Mouse (Mus musculus) layer of hippocampus, adult 18-20 months (tissue): ENCODE data around the gene Dag1. TPM values are rescaled to one million over a fixed set of nuclear protein-coding genes. Genes with fewer than 3 reads are reported as not detected.
"Not testable (repeated sequence)": the region's sequence is repeated elsewhere in the genome, so short reads cannot be mapped to it uniquely, and the experiment has no call there.

ENCODE experiments used
- DNase-seq, 2 experiments: peaks; one replicate each; pipeline ENCODE4 v3.0.0; 2022; ENCODE audit warnings: low spot score in 2 of 2
- long read RNA-seq: library from polyadenylated mRNA; stranded (forward); transcript quantifications from one replicate; pipeline ENCODE4 v2.0.0, GENCODE M21; 2021
- total RNA-seq, 2 experiments: library from RNA; stranded (reverse); gene quantifications; 2 replicates each; pipeline ENCODE4 v1.2.3; 2021

Dag1 gene
- 10 to 100 TPM; 73.4 to 75.4 TPM for total RNA-seq
- long read RNA-seq, full-length matches to known transcripts = 36 of 55 reads
- long read RNA-seq, partial matches to known transcripts = 0 of 55 reads
- long read RNA-seq, other reads (novel, unspliced or antisense) = 19 of 55 reads

DNA sequence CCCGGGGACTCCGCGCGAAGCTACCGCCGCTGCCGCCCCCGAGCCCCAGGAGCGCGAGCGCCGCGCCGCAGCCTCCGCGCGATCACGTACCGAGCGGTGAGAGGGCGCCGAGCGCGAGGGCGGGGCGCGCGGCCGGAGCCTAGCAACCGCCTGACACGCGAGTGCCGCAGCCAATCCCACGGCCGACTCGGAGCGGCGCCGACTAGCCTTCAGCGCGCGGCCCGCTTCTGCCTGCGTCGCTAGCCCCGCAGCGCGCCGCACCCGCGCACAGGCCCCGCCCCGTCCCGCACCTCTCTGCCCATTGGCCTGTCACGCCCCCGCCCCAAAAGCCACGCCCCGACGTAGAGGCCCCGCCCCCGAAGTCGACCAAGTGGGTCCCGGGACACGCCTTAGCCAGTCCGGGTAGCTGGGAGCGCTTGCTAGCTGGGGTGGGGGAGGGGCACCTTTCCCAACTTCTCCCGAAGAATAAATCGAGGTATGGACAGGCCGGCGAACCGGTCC is at the start of gene Dag1:
Gene Dag1, minus strand, starts transcription at position 269 of the 501 bp plus-strand sequence.
- peak; percentile 98 for DNase-seq

DNA sequence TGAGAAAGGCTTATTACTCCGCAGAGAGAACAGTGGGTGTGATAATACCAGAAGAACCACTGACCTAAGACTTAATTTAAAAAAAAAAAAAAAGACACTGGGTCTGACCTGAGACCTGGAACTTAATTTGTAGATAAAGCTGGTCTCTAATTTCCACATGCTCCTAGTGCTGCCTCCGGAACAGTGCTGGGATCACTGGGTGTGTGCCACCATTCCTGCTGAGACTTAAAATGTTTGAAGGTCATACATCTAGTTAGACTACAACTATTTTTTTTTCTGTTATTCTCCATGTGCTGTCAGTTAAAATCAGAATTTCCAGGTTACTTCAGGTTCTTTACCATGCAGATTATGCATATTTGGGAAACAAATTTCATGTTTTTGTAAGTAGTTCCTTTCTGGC is 44.4 kb upstream of the Dag1 start:
- DNase-seq = no peak

GRCm38 (mm10) chr9:108307021-108307807 is 43.5 kb upstream of the Dag1 start:
- DNase-seq = no peak

GRCm38 (mm10) chr9:108306571-108306980 is 42.8 kb upstream of the Dag1 start:
- DNase-seq = peak in 1 of 2 experiments; percentile 58

GRCm38 (mm10) chr9:108305629-108306520 is 42.1 kb upstream of the Dag1 start, which contains the start of the genes Rhoa and Tcta:
Rhoa (plus strand) TSS chr9:108306129.
Tcta (minus strand) TSS chr9:108306160.
- peak; percentile 99 to 100 for DNase-seq

DNA sequence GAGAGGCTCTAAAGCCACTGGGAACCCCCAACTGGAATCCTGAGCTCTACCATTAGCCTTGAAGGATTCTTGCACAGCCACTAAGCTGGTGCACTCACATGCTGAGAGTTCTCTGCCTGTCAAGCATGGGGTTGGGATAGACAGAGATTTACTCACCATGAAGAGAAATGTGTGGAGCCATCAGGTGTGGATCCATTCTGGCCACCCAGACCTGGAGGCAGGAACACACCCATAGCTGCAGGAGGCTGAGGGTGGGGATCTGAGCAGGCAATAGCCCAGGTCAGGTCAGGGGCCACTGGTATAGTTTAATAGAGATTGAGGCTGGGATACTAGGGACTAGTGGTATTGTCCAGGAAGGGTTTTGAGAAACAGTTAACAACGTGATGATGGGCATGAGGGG is 41.4 kb upstream of the Dag1 start:
- DNase-seq = no peak

DNA sequence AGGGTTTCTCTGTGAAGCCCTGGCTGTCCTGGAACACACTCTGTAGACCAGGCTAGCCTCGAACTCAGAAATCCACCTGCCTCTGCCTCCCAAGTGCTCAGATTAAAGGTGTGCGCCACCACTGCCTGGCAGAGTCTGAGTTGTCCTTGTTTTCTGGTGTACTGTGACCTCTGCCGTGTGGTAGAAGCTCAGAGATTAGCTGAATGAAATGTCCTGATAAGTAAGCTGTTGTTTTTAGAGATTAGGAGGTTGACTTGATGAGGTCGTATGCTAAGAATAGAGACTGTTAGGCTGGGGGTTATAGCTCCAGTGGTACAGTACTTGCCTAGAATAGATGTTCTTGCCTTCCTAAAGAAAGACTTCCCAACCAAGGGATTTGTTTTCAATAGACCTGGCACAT is 41.0 kb upstream of the Dag1 start:
- no peak for DNase-seq

DNA sequence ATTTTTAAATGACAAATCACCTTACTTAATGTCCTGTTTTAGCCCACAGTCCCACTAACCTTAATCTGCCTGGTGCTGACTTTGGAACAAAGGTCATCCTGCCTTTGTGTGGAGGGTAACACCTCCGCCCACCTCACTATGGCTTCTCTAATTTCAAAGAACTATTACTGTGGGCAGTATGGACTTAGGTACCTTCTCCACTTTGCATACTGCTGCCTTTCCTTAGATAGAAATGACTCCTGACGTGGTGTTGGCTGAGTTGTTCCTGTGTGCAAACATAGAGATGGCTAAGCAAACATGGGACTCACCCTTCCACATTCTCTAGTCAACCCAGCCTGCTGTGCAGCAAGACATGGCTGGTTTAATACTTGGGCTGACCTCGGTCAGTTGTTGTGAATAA is 38.1 kb upstream of the Dag1 start:
- DNase-seq = no peak

GRCm38 (mm10) chr9:108296453-108297355 is 32.9 kb upstream of the Dag1 start, which contains the start of gene Amt:
Amt (plus strand) TSS chr9:108296853.
- no peak for DNase-seq

DNA sequence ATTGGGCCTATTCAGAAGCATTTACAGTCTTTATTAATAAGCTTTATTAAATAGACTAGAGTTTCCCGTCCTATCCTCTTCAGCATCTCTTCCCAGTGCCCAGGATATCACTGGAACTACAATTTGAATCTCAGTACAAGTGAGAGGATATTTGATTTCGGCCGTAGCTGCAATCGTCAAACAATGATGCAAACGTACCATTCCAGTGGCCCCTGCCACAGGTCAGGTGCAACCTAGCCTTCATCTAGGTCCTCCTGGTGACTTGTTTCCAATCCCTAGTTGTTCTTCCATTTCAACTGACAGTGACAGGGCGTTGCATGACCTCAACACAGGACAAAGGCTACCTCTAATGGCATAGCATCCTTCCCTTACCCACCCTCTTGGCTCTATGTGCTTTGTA is 27.0 kb upstream of the Dag1 start:
- DNase-seq = no peak

DNA sequence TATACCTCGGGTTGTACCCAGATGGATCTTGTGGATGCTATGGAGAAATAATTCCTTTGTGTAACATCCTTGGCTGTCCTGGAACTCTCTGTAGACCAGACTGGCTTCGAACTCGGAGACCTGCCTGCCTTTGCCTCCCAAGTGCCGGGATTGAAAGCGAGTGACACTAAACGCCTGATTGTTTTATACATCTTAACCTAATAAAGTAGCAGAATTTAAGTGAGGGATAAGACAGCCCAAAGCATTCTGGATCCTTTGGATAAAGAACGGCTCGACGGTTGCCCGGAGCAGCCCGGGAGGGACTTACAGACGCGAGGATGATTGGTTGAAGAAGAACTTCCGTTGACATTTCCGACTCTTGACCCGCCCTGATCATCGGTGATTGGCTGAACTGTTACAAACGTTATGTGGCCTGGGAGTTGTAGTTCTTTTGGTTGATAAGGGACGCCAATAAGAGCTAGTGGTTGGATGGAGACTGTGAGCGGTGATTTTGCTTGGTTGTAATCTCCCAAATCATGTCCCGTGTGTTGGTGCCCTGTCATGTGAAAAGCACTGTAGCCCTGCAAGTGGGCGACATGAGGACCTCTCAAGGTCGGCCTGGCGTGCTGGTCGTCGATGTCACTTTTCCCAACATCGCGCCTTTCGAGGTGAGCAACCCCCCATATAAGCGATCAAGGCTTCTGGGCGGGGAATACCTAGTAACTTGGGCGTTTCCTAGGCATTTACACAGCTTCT is 26.4 kb upstream of the Dag1 start, which contains the start of gene Nicn1:
Gene Nicn1, plus strand, starts transcription at position 414 of the 735 bp plus-strand sequence.
- peak; percentile 91 to 98 for DNase-seq

DNA sequence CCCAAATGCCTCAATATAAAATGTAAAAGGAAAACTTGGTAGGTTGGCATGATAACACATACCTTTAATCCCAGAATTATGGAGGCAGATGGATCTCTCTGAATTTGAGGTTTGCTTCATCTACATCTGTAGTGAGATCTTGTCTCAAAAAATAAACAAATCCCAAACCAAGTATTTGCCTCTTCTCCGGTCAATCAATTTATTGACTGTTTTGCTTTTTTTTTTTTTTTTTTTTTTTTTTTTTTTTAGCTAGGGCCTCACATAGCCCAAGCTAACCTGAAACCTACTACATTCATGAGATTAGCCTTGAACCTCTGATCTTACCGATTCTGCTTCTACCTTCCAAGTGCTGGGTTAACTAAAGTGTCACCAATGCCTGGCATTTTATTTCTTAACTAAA is 25.6 kb upstream of the Dag1 start:
- no peak for DNase-seq

DNA sequence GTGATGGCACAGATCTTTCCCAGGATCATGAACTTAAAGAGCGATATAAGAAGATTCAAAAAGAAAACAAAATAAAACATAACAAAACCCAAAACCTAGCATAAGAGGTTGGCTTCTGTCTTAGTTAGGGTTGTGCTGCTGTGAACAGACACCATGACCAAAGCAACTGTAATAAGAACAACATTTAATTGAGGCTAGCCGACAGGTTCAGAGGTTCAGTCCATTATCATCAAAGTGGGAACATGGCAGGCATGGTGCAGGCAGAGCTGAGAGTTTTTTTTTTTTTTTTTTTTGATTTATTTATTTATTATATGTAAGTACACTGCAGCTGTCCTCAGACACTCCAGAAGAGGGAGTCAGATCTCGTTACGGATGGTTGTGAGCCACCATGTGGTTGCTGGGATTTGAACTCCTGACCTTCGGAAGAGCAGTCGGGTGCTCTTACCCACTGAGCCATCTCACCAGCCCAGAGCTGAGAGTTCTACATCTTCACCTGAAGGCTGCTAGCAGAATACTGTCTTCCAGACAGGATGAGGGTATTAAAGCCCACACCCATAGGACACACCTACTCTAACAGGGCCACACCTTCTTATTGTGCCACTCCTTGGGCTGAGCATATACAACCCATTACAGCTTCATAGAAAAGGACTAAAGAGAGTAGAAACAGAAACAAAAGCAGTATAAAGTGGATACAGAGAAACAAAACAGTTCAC is 23.9 kb upstream of the Dag1 start:
- not testable (repeated sequence) for DNase-seq

DNA sequence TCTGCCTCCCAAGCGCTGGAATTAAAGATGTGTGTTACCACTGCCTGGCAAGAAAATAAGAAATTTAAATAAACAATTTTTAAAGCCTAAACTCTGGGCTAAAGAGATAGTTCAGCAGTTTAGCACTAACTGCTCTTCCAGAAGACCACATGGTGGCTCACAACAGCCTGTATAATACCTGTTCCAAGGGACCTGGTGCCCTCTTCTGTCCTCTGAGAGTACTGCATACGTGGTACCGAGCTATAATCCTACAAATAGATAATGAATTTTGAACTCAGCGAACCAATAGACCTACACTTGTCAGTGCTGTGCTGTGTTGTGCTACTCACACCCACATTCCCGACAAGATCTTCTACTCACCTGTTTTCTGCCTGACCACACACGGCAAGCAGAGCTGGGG is 20.7 kb upstream of the Dag1 start:
- DNase-seq = peak in 1 of 2 experiments; percentile 81

DNA sequence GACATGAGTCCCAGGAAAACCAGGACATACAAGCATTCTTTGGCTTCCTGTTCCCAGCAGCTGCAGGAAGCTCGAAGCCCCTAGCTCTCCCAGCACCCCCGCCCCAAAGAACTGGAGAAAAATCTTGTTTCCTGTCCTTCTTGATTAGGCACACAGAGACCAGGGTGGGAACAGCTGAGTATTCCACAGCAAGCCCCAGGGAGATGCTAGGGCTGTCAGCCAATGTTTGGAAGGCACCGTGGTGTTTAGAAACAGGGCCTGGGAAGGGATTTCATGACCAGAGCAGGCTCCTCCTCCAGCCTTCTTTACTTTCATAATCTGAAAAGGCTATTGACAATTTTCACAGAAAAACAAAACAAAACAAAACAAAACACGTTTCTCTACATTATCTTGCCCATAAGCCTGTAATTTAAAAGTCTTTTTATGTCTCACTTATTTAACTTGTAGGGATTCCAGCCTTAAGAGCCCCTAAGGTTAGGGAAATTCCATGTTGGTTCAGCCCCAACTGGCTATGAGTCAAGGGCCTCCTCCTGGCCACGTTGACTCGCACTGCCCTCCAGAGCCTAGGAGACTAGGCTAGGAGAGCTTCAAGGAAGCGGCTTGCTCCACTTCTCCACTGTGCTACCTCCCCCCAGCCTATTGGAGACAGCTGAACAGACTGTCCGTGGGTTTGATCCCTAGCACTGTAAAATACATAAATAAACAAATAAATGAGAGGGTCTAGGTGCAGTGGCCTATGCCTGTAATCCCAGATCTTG is 16.5 kb upstream of the Dag1 start:
- no peak for DNase-seq

GRCm38 (mm10) chr9:108278697-108279450 is 15.1 kb upstream of the Dag1 start:
- DNase-seq = no peak

- DNase-seq = no peak
Observed at GRCm38 (mm10) chr9:108275331-108275659, 11.5 kb upstream of the Dag1 start.
